Mouse (Mus musculus): ENCODE data around the gene Fhit.

DNA sequence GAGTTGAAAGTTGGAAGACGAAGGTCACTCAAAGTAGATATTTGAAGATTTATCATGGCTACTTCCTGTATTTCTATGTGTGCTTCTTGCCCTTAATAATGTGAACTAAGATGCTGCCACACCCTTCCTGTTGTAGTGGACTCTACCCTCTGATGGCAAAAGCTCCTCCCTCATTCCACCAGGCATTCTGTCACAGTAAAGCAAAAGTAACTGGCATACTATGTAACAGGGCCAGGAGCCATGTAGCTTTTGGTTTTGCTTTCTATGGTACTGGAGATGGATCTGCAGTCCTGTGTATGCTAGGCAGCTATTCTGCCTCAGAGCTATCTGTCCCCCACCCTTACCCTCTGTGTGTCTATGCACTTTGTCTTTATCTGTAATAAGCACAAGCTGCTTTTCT is 220.2 kb downstream of the Fhit start:
- TF ChIP-seq GATA1 (IDR thresholded peaks at IDR 0.05; ENCODE audit: borderline replicate concordance, low read length) (no peak), FLI1 (IDR thresholded peaks at IDR 0.05; ENCODE audit: low read length) (no peak)

Data from megakaryocyte, embryonic 14.5 days (primary cell).